Mouse (Mus musculus) heart, postnatal 10 days (tissue): ENCODE data around the gene Elovl6. TPM values are rescaled to one million over a fixed set of nuclear protein-coding genes. Genes with fewer than 3 reads are reported as not detected.
A peak's percentile ranks its signal among the peaks of the same experiment; 100 is the strongest.

Experiments
- DNase-seq, 2 experiments: peaks; one replicate each; pipeline ENCODE4 v3.0.0; 2021
- intact Hi-C: fragments of 180-260 bp; cut with DNase I; formaldehyde crosslinking; loops from one replicate; pipeline ENCODE4 v1.15.1; 2025
- total RNA-seq, 2 experiments: library from RNA; stranded (reverse); gene quantifications; 2 replicates each; pipeline ENCODE4 v1.2.3; 2021

Gene Elovl6
- total RNA-seq, 2 experiments from 2014 or later = 3.3 to 8.1 TPM

- intact Hi-C loops = no loop called here
- no peak for DNase-seq
Observed at GRCm38 (mm10) chr3:129562411-129562810, 30.3 kb downstream of the Elovl6 start.

- no peak for DNase-seq
- intact Hi-C loops = no loop called here
Observed at GRCm38 (mm10) chr3:129563807-129564206, 31.7 kb downstream of the Elovl6 start.

DNA sequence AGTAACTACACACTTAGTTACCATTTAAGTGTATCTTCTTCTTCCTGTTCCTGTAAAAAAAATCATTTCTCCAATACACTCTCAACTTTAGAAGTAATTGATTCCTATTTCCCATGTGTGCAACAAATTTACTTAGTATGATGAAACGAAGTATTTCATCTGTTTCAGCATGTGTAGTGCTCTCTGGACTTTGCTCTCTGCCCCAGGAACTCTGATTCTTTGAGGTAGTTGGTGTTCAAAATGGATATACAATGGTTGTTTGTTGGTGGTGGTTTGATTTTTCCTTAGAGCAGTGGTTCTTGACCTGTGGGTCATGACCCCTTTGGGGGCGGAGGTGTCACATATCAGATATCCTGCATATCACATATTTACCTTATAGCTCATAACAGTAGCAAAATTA lies 32.7 kb downstream of the Elovl6 start:
- intact Hi-C loops = no loop called here
- no peak for DNase-seq

DNA sequence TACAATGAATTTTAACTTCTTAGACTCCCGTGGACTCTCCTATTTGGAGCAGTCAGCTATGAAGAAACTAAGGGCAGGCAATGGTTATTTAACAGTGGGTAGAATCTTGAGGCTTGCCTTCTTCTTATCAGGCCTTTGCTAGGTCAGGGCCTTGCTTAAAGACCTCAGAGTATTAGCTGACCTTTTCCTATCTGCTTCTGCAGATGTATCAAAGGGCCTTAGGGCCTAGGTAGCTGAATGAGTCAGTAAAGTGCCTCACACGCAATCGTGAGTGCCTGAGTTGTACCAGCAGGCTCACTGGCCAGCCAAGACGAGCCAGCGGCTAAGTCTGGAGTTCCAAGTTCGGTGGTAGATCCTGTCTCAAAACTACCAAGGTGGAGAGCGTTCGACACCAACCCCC lies 33.3 kb downstream of the Elovl6 start:
- intact Hi-C loops = no loop called here
- DNase-seq = no peak

DNA sequence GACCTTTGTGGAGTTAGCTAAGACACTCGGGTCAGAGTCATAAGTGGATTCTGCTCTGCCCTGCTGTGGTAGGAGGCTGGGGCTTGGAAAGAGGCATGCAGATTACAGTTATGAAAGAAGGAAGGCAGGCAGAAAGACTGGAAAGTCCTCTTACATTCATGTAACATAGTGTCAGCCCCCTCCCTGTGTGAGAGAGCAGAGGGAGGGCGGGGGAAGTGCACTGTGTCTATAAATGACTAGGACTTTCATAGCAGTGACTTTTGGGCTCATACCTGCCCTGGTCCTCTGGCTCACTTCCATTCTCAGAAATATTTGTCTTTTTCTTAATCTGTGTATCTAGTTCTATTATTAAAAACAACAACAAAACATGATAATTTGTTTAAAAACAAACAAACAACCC lies 33.9 kb downstream of the Elovl6 start:
- intact Hi-C loops = no loop called here

DNA sequence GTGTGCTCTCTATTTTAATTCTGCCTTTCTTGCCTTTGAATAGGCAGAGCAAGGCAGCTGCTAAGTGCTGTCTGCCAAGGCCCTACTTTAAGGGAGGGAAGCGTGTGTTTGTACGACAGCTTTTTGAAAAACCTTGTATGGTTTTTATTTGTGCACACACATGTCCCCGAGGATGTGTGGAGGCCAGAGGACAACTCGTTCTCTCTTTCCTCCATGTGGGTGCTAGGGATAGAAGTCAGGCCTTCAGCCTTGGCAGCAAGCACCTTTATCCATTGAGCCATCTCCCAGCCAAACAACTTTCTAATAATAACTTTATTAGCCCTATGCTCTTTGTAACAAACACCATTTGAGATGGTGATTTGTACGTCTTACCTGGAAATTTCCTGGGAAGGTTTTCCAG lies 34.7 kb downstream of the Elovl6 start:
- DNase-seq = no peak
- intact Hi-C loops = no loop called here

More for the DNA sequence above, 33.9 kb downstream of the Elovl6 start:
- no peak for DNase-seq

- intact Hi-C loops = no loop called here
- DNase-seq = no peak
Observed at GRCm38 (mm10) chr3:129568506-129568905, 36.4 kb downstream of the Elovl6 start.

- intact Hi-C loops = no loop called here
- no peak for DNase-seq
Observed at GRCm38 (mm10) chr3:129570989-129571388, 38.8 kb downstream of the Elovl6 start.

DNA sequence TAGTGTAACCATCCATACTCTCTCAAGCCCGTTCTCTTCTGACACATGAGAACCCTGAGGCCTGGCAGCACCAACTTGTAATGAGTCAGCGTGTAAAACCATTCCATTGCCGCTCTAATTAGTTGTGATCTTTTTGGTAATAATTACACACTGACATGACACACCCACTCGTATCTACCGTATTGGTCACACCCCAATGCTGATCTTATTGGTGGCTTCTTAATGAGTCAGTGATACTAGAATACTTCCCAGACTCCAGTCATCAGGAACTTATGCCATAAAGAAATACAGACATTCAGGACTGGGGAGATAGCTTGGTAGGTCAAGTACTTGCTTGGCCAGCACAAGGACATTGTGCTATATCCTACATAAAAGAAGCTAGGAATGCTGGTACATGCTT lies 39.5 kb downstream of the Elovl6 start:
- DNase-seq = no peak
- intact Hi-C loops = no loop called here

DNA sequence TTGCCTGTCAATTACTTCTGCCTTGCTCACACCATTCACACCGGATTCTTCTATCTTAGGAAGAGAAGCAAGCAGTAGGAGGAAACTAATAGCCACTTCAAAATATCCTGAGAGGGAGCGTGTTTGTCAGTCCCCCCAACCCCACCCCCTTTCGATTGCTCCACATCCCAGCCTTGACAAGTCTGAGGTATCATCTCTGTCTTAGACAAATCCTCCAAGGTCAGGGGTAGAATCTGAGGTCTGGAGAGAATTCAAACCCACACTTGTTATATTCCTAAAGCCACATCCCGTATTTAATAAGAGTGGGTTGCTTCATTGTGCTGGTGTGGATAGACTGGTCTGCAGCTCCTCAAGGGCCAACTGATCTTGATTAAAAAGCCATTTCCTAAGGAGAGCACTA lies 40.8 kb downstream of the Elovl6 start:
- no peak for DNase-seq
- intact Hi-C loops = no loop called here

- DNase-seq = no peak
- intact Hi-C loops = no loop called here
Observed at GRCm38 (mm10) chr3:129573609-129574008, 41.5 kb downstream of the Elovl6 start.

DNA sequence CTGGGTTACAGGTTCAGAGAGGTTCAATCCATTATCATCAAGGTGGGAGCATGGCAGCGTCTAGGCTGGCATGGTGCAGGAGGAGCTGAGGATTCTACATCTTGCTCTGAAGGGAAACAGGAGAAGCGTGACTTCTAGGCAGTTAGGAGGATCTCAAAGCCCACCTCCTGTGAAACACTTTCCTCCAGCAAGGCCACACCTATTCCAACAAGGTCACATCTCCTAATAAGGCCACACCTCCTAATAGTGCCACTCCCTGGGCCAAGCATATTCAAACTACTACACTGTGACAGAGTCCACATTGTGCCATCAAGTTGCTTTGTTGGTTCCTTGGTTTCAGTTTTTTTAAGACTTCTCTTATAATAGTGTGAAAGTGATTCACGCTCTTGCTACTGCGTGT lies 42.9 kb downstream of the Elovl6 start:
- intact Hi-C loops = no loop called here

DNA sequence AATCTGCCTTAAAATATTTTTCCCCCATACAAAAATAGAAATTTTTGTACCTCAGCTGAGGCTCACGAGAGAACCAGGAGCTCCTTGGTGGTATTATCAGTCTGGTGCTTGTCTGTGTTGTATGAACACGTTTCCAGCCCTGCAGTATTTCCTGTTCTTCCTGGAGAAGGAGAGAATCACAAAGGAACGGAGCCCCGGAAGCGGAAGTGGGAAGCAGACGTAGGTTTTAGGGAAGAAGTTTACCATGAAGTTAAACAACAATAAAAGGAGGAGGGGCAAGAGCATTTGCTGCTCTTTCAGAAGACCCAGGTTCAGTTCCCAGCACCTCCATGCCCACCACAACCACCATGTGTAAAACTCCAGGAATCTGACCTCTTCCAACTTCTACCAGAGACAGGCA lies 44.4 kb downstream of the Elovl6 start:
- intact Hi-C loops = no loop called here
- DNase-seq = no peak

More for the DNA sequence above, 42.9 kb downstream of the Elovl6 start:
- no peak for DNase-seq

DNA sequence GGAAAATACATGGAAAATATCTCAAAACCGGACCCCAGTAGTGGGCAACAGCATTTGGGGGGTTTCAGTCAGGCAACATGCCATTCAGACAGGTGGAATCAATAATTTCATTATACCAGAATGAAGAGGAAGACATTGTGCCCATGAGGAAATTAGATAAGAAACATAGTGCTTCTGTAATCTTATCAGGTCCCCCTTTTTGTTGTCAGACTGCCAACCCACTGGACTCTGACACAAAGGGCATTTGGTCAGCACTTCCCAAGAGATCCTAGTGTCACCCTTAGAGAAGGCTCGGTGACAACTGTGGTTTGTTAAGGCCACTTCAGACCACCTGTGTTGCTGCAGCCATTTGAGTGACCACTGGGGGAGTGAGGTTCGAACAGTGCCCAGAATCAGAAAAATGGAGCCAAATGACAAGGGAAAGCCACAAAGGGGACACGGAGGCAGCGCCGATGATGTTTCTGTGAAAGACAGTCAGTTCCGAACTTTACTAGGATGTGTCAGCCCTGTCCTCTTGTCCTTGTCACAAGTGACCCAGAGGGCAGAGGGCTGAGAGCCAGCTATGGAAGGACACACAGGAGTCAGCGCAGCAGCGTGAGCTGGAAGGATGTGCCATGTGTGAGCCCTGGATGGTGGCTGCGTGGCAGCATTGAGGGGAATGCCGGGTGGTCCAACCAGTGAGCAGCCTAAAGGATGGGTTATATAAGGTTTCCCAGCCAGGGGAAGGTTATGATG lies 46.8 kb downstream of the Elovl6 start:
- intact Hi-C loops = no loop called here
- DNase-seq = no peak

GRCm38 (mm10) chr3:129581024-129581423 lies 48.9 kb downstream of the Elovl6 start:
- no peak for DNase-seq
- intact Hi-C loops = no loop called here

DNA sequence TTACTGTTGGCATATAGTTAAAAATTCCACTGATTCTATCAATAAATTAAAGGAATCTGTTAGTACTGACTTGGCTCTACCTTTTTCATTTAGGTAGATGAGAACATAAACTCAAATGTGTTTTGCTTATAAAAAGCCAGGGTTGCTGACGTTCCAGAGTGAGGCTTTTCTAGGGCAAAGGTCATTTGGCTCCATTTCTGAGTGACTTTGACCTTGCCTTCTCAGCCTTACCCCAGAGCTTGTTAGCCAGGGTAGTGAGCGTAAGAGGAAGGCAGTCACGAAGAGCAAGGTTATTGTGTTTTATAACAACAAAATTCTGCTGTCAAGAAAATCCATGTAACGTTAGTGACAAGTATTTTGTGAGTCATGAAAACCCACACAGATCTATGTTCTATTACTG lies 50.3 kb downstream of the Elovl6 start:
- intact Hi-C loops = no loop called here
- DNase-seq = peak in 1 of 2 experiments; percentile 27

GRCm38 (mm10) chr3:129583290-129583689 lies 51.1 kb downstream of the Elovl6 start:
- intact Hi-C loops = no loop called here
- DNase-seq = no peak

DNA sequence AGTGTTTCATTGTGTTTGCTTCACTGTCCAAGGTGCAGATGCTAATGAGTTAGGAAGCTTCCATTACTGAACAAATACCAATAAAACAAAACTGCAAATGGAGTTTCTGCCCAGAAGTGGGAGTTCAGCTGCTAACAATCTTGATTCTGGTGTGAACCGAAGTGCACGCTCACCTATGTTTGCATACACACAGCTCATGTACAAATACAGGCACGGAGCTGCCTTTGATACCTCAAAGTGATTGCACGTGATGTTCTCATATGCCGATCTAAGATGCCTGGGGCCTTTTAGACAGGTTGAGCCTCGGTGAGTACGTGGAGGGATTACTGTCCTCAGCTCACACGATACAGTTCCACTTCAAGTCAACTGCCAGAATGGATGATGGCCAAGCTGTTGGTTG lies 55.8 kb downstream of the Elovl6 start:
- intact Hi-C loops = no loop called here
- DNase-seq = no peak

- intact Hi-C loops = no loop called here
- DNase-seq = no peak
Observed at GRCm38 (mm10) chr3:129588753-129589152, 56.6 kb downstream of the Elovl6 start.

DNA sequence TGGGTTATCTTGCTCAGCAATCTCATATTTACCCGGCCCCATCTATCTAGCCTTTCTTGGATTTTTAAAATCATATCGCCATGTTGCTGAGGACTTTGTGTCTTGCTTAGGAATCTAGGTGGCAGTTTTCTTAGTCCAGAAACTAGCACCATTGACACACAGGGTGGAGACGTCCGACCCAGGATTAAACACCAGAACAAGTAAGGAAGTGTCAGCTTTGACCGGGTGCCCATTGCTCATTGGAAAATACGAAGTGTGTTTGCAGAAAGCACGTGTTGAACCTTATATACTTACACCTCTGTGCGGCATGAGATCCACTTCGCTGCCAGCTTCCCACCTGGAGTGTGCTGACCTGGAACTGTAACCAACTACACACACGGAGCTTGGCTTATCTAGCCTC lies 57.5 kb downstream of the Elovl6 start:
- intact Hi-C loops = no loop called here

GRCm38 (mm10) chr3:129590548-129591226 lies 58.5 kb downstream of the Elovl6 start:
- intact Hi-C loops = no loop called here
- DNase-seq = peak; percentile 47 to 57

More for the DNA sequence above, 57.5 kb downstream of the Elovl6 start:
- DNase-seq = no peak

GRCm38 (mm10) chr3:129591251-129591650 lies 59.1 kb downstream of the Elovl6 start:
- no peak for DNase-seq
- intact Hi-C loops = no loop called here
